Mouse (Mus musculus) liver, embryonic 14.5 days (tissue): ENCODE data around the gene Tmx1. TPM values are rescaled to one million over a fixed set of nuclear protein-coding genes. Genes with fewer than 3 reads are reported as not detected.

ENCODE experiments used
- ATAC-seq: fragments of 200-750 bp; cut with Nextera tagmentation; 2 replicates; pipeline ENCODE4 v1.8.0; 2017; ENCODE audit warnings: moderate number of reproducible peaks, mild to moderate bottlenecking, moderate library complexity; ENCODE audit not compliant: insufficient read depth
- DNase-seq, 3 experiments: peaks; one replicate each; pipeline ENCODE4 v3.0.0-alpha.2; 2012 to 2013; ENCODE audit warnings: low read depth in 3 of 3, low spot score in 3 of 3
- H3K27ac ChIP-seq: fragments of 300-500 bp; sonication (generic); 2 replicates; pipeline ENCODE4 v1.5.1; 2014; ENCODE audit warnings: moderate library complexity, mild to moderate bottlenecking, control low read depth, inconsistent platforms
- H3K27me3 ChIP-seq: fragments of 300-500 bp; sonication (generic); 2 replicates; pipeline ENCODE4 v1.6.1; 2014; ENCODE audit warnings: mild to moderate bottlenecking, low read length, moderate library complexity; ENCODE audit not compliant: control insufficient read depth, insufficient read depth
- H3K36me3 ChIP-seq: fragments of 300-500 bp; sonication (generic); replicated peaks from 2 replicates; pipeline ENCODE4 v1.6.1; 2014; ENCODE audit warnings: low read depth; ENCODE audit not compliant: control insufficient read depth, insufficient read depth
- H3K4me1 ChIP-seq, 2 experiments: fragments of 200-500 bp in 1 of 2; fragments of 300-500 bp in 1 of 2; sonication (generic) in 1 of 2; replicated peaks; 2 replicates each; pipeline ENCODE4 v1.6.1; 2012 to 2014; ENCODE audit warnings: antibody characterized with exemption in 1 of 2, inconsistent platforms in 1 of 2, low read length in 1 of 2; ENCODE audit not compliant: control insufficient read depth in 2 of 2, insufficient read depth in 2 of 2
- H3K4me2 ChIP-seq: fragments of 300-500 bp; sonication (generic); 2 replicates; pipeline ENCODE4 v1.6.1; 2014; ENCODE audit warnings: low read depth, mild to moderate bottlenecking, control low read depth, moderate library complexity
- H3K4me3 ChIP-seq, 2 experiments: fragments of 200-500 bp in 1 of 2; fragments of 300-500 bp in 1 of 2; sonication (generic) in 1 of 2; 2 replicates each; pipeline ENCODE4 v1.5.1; 2012 to 2014; ENCODE audit warnings: low read depth in 2 of 2, low read length in 2 of 2, mild to moderate bottlenecking in 2 of 2, control low read depth in 1 of 2, inconsistent platforms in 1 of 2, moderate library complexity in 1 of 2; ENCODE audit not compliant: insufficient read depth in 1 of 2
- H3K9ac ChIP-seq: fragments of 300-500 bp; sonication (generic); replicated peaks from 2 replicates; pipeline ENCODE4 v1.6.1; 2014; ENCODE audit warnings: mild to moderate bottlenecking, control low read depth, moderate library complexity
- H3K9me3 ChIP-seq: fragments of 300-500 bp; sonication (generic); 2 replicates; pipeline ENCODE4 v1.6.1; 2016; ENCODE audit warnings: low read length, mixed read lengths; ENCODE audit not compliant: control insufficient read depth
- CTCF ChIP-seq: IDR thresholded peaks from 2 replicates; pipeline ENCODE4 v1.5.1; 2016; ENCODE audit warnings: antibody characterized with exemption, low read depth, control low read depth
- EP300 ChIP-seq: IDR thresholded peaks from 2 replicates; pipeline ENCODE4 v1.6.1; 2016; ENCODE audit warnings: antibody characterized with exemption, low read depth
- WGBS: fragments of 180-500 bp; shearing (Covaris S2); extraction: QIAGEN DNeasy Blood & Tissue Kit; methylation state at CpG from one replicate; pipeline ENCODE4 v1.1.7; 2014; ENCODE audit not compliant: insufficient replicate concordance; 5-methylcytosine and 5-hydroxymethylcytosine counted together
- polyA plus RNA-seq, 2 experiments: library from polyadenylated mRNA; depleted of rRNA in 1 of 2; stranded (reverse) in 1 of 2; unstranded in 1 of 2; fragments of >200 nt; fragmentation: Nextera tagmentation in 1 of 2; extraction: Ambion mirVana in 1 of 2; gene quantifications; 2 replicates each; pipeline versions ENCODE4 v1.2.1 to v1.2.3; 2012 to 2014

The Tmx1 gene
- polyA plus RNA-seq, 2 experiments = 32.9 to 86.2 TPM

GRCm38 (mm10) chr12:70431428-70431827 lies 21.5 kb upstream of the Tmx1 start:
- H3K4me1 ChIP-seq = peaks cover 6 to 7% of the 10 kb centered on the region in 2 experiments; a peak in 3 of 4 replicates
- H3K4me2 ChIP-seq = no peak overlapping the region
- ATAC-seq (no peak), DNase-seq (no peak)
- H3K9ac ChIP-seq = no peak overlapping the region
- H3K4me3 ChIP-seq = no peak overlapping the region
- 44% methylated on average over 5 of the region's 5 CpGs for WGBS
- no peaks in the 10 kb centered on the region for H3K9me3 ChIP-seq
- H3K27ac ChIP-seq = no peak overlapping the region
- H3K27me3 ChIP-seq = no peaks in the 10 kb centered on the region
- no peaks in the 10 kb centered on the region for H3K36me3 ChIP-seq
- TF ChIP-seq EP300 (no peak), CTCF (no peak)

GRCm38 (mm10) chr12:70449961-70450360 lies 2.9 kb upstream of the Tmx1 start:
- ATAC-seq (no peak), DNase-seq (no peak)
- H3K36me3 ChIP-seq = no peaks in the 10 kb centered on the region; the same call in 1 of the 2 replicates
- H3K4me2 ChIP-seq = peak overlapping the region; percentile 14; the same call in 1 of the 2 replicates
- peaks cover 33 to 35% of the 10 kb centered on the region in 2 experiments for H3K4me1 ChIP-seq
- peak overlapping the region; percentile 71 for H3K27ac ChIP-seq
- no peaks in the 10 kb centered on the region for H3K27me3 ChIP-seq
- H3K9me3 ChIP-seq = no peaks in the 10 kb centered on the region
- TF ChIP-seq EP300 (no peak), CTCF (peak; percentile 15; the same call in 1 of the 2 replicates)
- no peak overlapping the region for H3K4me3 ChIP-seq
- H3K9ac ChIP-seq = peak overlapping the region; percentile 49

GRCm38 (mm10) chr12:70451533-70451932 lies 1.4 kb upstream of the Tmx1 start:
- H3K9ac ChIP-seq = peak overlapping the region; percentile 92
- no peaks in the 10 kb centered on the region for H3K9me3 ChIP-seq
- peak overlapping the region; percentile 99 for H3K27ac ChIP-seq
- H3K4me1 ChIP-seq = peaks cover 36 to 39% of the 10 kb centered on the region in 2 experiments
- peaks cover 8% of the 10 kb centered on the region for H3K36me3 ChIP-seq
- peak; percentile 39 for ATAC-seq
- DNase-seq = peak in 2 of 3 experiments; percentile 45 to 64
- no peaks in the 10 kb centered on the region for H3K27me3 ChIP-seq
- TF ChIP-seq CTCF (no peak), EP300 (0 out of 2 replicates have a peak, but pooled peaks have one; percentile 23)
- peak overlapping the region; percentile 99 for H3K4me2 ChIP-seq
- 13% methylated on average over 3 of the region's 3 CpGs for WGBS
- H3K4me3 ChIP-seq = peak overlapping the region; percentile 60 to 82

GRCm38 (mm10) chr12:70452143-70452542 lies 752 bp upstream of the Tmx1 start:
- Histone ChIP-seq H3K27ac (peak overlapping the region; percentile 99), H3K9ac (peak overlapping the region; percentile 92), H3K4me2 (peak overlapping the region; percentile 99), H3K27me3 (no peaks in the 10 kb centered on the region), H3K4me3 (peak overlapping the region; percentile 75 to 82), H3K36me3 (peaks cover 14% of the 10 kb centered on the region), H3K4me1 (peaks cover 36 to 39% of the 10 kb centered on the region in 2 experiments), H3K9me3 (no peaks in the 10 kb centered on the region)
- no peak for TF ChIP-seq CTCF
- peak; percentile 95 for TF ChIP-seq EP300
- ATAC-seq (peak; percentile 75), DNase-seq (peak; percentile 87 to 90 (median 88))
- 8% methylated on average over 2 of the region's 2 CpGs for WGBS

GRCm38 (mm10) chr12:70455226-70455625 lies 2.3 kb downstream of the Tmx1 start:
- ATAC-seq (no peak), DNase-seq (no peak)
- Histone ChIP-seq H3K4me1 (peaks cover 30 to 32% of the 10 kb centered on the region in 2 experiments), H3K36me3 (peaks cover 41% of the 10 kb centered on the region), H3K27me3 (no peaks in the 10 kb centered on the region), H3K9me3 (no peaks in the 10 kb centered on the region), H3K4me2 (peak overlapping the region; percentile 99), H3K27ac (no peak overlapping the region), H3K4me3 (peak overlapping the region in 1 of 2 experiments; percentile 82; a peak in 2 of 4 replicates), H3K9ac (peak overlapping the region; percentile 92)
- TF ChIP-seq CTCF (no peak), EP300 (no peak)
- 88% methylated on average over 8 of the region's 8 CpGs for WGBS
